Mouse (Mus musculus): ENCODE data around the gene Adh5. TPM values are rescaled to one million over a fixed set of nuclear protein-coding genes. Genes with fewer than 3 reads are reported as not detected.

Gene Adh5
- polyA plus RNA-seq, 1 experiment from 2014 or later = 157 TPM

- no peaks in the 10 kb centered on the region for H3K27me3 ChIP-seq
- no peaks in the 10 kb centered on the region for H3K9me3 ChIP-seq (replicated peaks)
- no peak for ATAC-seq (ENCODE audit: insufficient number of reproducible peaks, low FRiP score, low TSS enrichment, low read depth)
- 59% methylated on average over 4 of the region's 4 CpGs for WGBS
- H3K36me3 ChIP-seq = no peaks in the 10 kb centered on the region
- no peak overlapping the region for H3K9ac ChIP-seq
- H3K27ac ChIP-seq (replicated peaks) = no peak overlapping the region
- no peak overlapping the region for H3K4me2 ChIP-seq (replicated peaks)
- no peak overlapping the region for H3K4me3 ChIP-seq (replicated peaks)
- no peaks in the 10 kb centered on the region for H3K4me1 ChIP-seq
These were observed 18.6 kb upstream of the Adh5 start for GRCm38 (mm10) chr3:138424247-138424646.

DNA sequence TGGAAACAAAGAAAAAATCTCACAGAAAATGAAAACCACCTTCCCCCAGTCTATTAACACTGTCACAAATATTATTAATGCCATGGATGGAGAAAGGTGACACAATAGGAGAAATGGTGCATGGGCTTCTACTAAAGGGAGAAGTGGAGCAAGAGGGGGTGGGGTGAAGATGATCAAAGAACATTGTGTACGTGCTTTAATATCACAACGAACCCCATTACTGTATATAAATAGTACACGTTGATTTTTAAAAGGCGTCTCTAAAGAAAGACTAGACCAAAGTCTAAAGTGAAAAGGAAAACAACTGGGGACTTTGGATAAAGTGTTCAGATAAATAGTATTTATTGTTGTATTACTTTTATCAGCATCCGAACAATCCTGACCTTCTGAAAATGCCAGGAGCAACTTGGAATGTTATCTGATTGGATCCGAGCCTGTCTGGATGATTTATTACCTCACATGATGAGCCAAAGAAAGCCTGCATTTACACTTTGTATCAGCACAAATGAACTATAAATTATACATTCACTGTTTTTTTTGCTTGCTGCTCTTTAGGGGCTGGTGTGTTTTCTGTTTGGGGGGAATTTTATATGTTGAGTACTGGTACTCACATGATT is 12.4 kb upstream of the Adh5 start:
- no peak overlapping the region for H3K4me3 ChIP-seq (replicated peaks)
- WGBS = 76% methylated on average over 6 of the region's 6 CpGs
- H3K9ac ChIP-seq = no peak overlapping the region
- no peaks in the 10 kb centered on the region for H3K9me3 ChIP-seq (replicated peaks)
- no peaks in the 10 kb centered on the region for H3K36me3 ChIP-seq
- no peaks in the 10 kb centered on the region for H3K27me3 ChIP-seq
- no peak overlapping the region for H3K27ac ChIP-seq (replicated peaks)
- H3K4me2 ChIP-seq (replicated peaks) = no peak overlapping the region
- no peaks in the 10 kb centered on the region for H3K4me1 ChIP-seq
- no peak for ATAC-seq (ENCODE audit: insufficient number of reproducible peaks, low FRiP score, low TSS enrichment, low read depth)

GRCm38 (mm10) chr3:138431835-138432234 is 11.1 kb upstream of the Adh5 start:
- H3K9me3 ChIP-seq (replicated peaks) = no peaks in the 10 kb centered on the region
- H3K9ac ChIP-seq = no peak overlapping the region
- no peak overlapping the region for H3K27ac ChIP-seq (replicated peaks)
- no peak overlapping the region for H3K4me3 ChIP-seq (replicated peaks)
- whole genome bisulfite sequencing = 63% methylated on average over 2 of the region's 2 CpGs
- H3K4me2 ChIP-seq (replicated peaks) = no peak overlapping the region
- no peak for ATAC-seq (ENCODE audit: insufficient number of reproducible peaks, low FRiP score, low TSS enrichment, low read depth)
- no peaks in the 10 kb centered on the region for H3K4me1 ChIP-seq
- no peaks in the 10 kb centered on the region for H3K36me3 ChIP-seq
- no peaks in the 10 kb centered on the region for H3K27me3 ChIP-seq

- Histone ChIP-seq H3K36me3 (no peaks in the 10 kb centered on the region), H3K4me3 (replicated peaks) (no peak overlapping the region), H3K4me1 (peaks cover 3% of the 10 kb centered on the region; the same call in 1 of the 2 replicates), H3K27me3 (no peaks in the 10 kb centered on the region), H3K27ac (replicated peaks) (no peak overlapping the region), H3K9me3 (replicated peaks) (no peaks in the 10 kb centered on the region), H3K4me2 (replicated peaks) (no peak overlapping the region), H3K9ac (no peak overlapping the region)
- WGBS = 69% methylated on average over 3 of the region's 3 CpGs
- no peak for ATAC-seq (ENCODE audit: insufficient number of reproducible peaks, low FRiP score, low TSS enrichment, low read depth)
These were observed 4.2 kb upstream of the Adh5 start for GRCm38 (mm10) chr3:138438716-138439115.

- H3K27ac ChIP-seq (replicated peaks) = peak overlapping the region; percentile 93
- peaks cover 22% of the 10 kb centered on the region for H3K36me3 ChIP-seq
- no peaks in the 10 kb centered on the region for H3K27me3 ChIP-seq
- H3K4me1 ChIP-seq = peaks cover 16% of the 10 kb centered on the region
- no peak for ATAC-seq (ENCODE audit: insufficient number of reproducible peaks, low FRiP score, low TSS enrichment, low read depth)
- H3K9ac ChIP-seq = peak overlapping the region; percentile 35
- peak overlapping the region; percentile 93 for H3K4me2 ChIP-seq (replicated peaks)
- H3K4me3 ChIP-seq (replicated peaks) = peak overlapping the region; percentile 92
- WGBS = under 1% methylated on average over 9 of the region's 9 CpGs
- H3K9me3 ChIP-seq (replicated peaks) = no peaks in the 10 kb centered on the region
These were observed 690 bp upstream of the Adh5 start for GRCm38 (mm10) chr3:138442203-138442602.

- Histone ChIP-seq H3K4me1 (peaks cover 16% of the 10 kb centered on the region), H3K4me3 (replicated peaks) (peak overlapping the region; percentile 92), H3K4me2 (replicated peaks) (peak overlapping the region; percentile 93), H3K27me3 (no peaks in the 10 kb centered on the region), H3K27ac (replicated peaks) (peak overlapping the region; percentile 93), H3K36me3 (peaks cover 32% of the 10 kb centered on the region), H3K9me3 (replicated peaks) (no peaks in the 10 kb centered on the region), H3K9ac (peak overlapping the region; percentile 75)
- 2% methylated on average over 9 of the region's 9 CpGs for WGBS
- no peak for ATAC-seq (ENCODE audit: insufficient number of reproducible peaks, low FRiP score, low TSS enrichment, low read depth)
These were observed 525 bp downstream of the Adh5 start for GRCm38 (mm10) chr3:138443465-138443771.

- H3K4me2 ChIP-seq (replicated peaks) = no peak overlapping the region
- H3K9ac ChIP-seq = no peak overlapping the region
- no peaks in the 10 kb centered on the region for H3K27me3 ChIP-seq
- H3K9me3 ChIP-seq (replicated peaks) = no peaks in the 10 kb centered on the region
- WGBS = 69% methylated on average over 12 of the region's 12 CpGs
- H3K4me1 ChIP-seq = peaks cover 13% of the 10 kb centered on the region
- peaks cover 75% of the 10 kb centered on the region for H3K36me3 ChIP-seq
- H3K27ac ChIP-seq (replicated peaks) = no peak overlapping the region
- no peak overlapping the region for H3K4me3 ChIP-seq (replicated peaks)
- ATAC-seq (ENCODE audit: insufficient number of reproducible peaks, low FRiP score, low TSS enrichment, low read depth) = no peak
These were observed 5.4 kb downstream of the Adh5 start for GRCm38 (mm10) chr3:138448077-138448860.

GRCm38 (mm10) chr3:138452169-138452568 is 9.3 kb downstream of the Adh5 start:
- H3K4me1 ChIP-seq = no peaks in the 10 kb centered on the region
- no peak for ATAC-seq (ENCODE audit: insufficient number of reproducible peaks, low FRiP score, low TSS enrichment, low read depth)
- H3K9ac ChIP-seq = no peak overlapping the region
- H3K4me3 ChIP-seq (replicated peaks) = no peak overlapping the region
- no peak overlapping the region for H3K4me2 ChIP-seq (replicated peaks)
- no peak overlapping the region for H3K27ac ChIP-seq (replicated peaks)
- 81% methylated on average over 10 of the region's 10 CpGs for WGBS
- H3K36me3 ChIP-seq = peaks cover 86% of the 10 kb centered on the region
- no peaks in the 10 kb centered on the region for H3K9me3 ChIP-seq (replicated peaks)
- H3K27me3 ChIP-seq = no peaks in the 10 kb centered on the region

GRCm38 (mm10) chr3:138454234-138454633 is 11.3 kb downstream of the Adh5 start:
- WGBS = 89% methylated on average over 1 of the region's 1 CpGs
- Histone ChIP-seq H3K4me1 (no peaks in the 10 kb centered on the region), H3K4me3 (replicated peaks) (no peak overlapping the region), H3K27ac (replicated peaks) (no peak overlapping the region), H3K9ac (no peak overlapping the region), H3K27me3 (no peaks in the 10 kb centered on the region), H3K4me2 (replicated peaks) (no peak overlapping the region), H3K36me3 (peaks cover 87% of the 10 kb centered on the region), H3K9me3 (replicated peaks) (no peaks in the 10 kb centered on the region)
- no peak for ATAC-seq (ENCODE audit: insufficient number of reproducible peaks, low FRiP score, low TSS enrichment, low read depth)

- peaks cover 88% of the 10 kb centered on the region for H3K36me3 ChIP-seq
- H3K4me1 ChIP-seq = no peaks in the 10 kb centered on the region
- no peak overlapping the region for H3K27ac ChIP-seq (replicated peaks)
- no peaks in the 10 kb centered on the region for H3K27me3 ChIP-seq
- 86% methylated on average over 13 of the region's 13 CpGs for WGBS
- H3K9me3 ChIP-seq (replicated peaks) = no peaks in the 10 kb centered on the region
- ATAC-seq (ENCODE audit: insufficient number of reproducible peaks, low FRiP score, low TSS enrichment, low read depth) = no peak
- no peak overlapping the region for H3K4me2 ChIP-seq (replicated peaks)
- H3K9ac ChIP-seq = no peak overlapping the region
- H3K4me3 ChIP-seq (replicated peaks) = no peak overlapping the region
These were observed 12.0 kb downstream of the Adh5 start for GRCm38 (mm10) chr3:138454711-138455435.

DNA sequence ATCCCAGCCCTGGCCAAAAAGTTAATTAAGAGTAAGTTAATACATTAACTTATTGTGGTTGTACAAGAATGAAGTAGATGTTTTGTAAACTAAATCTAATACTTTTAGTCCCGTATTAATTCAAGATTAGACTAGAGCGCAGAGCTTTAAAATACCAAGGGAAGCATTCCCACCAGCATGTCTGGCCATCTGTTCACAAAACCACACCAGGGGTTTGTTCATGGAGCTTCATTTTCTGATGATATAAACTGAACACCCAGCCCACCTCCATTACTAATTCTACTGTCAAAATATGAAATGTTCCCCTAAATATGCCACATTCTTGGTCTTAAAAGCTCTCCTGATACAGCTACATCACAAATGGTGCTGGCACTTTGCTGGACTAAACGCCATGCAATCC is 15.5 kb downstream of the Adh5 start:
- Histone ChIP-seq H3K9me3 (replicated peaks) (no peaks in the 10 kb centered on the region), H3K36me3 (peaks cover 85% of the 10 kb centered on the region)
- ATAC-seq (ENCODE audit: insufficient number of reproducible peaks, low FRiP score, low TSS enrichment, low read depth) = no peak

More for the DNA sequence above, 15.5 kb downstream of the Adh5 start:
- Histone ChIP-seq H3K27ac (replicated peaks) (no peak overlapping the region), H3K9ac (no peak overlapping the region), H3K27me3 (no peaks in the 10 kb centered on the region), H3K4me3 (replicated peaks) (no peak overlapping the region), H3K4me2 (replicated peaks) (no peak overlapping the region), H3K4me1 (no peaks in the 10 kb centered on the region)
- WGBS = 97% methylated on average over 3 of the region's 3 CpGs
